Mouse (Mus musculus) kidney, embryonic 14.5 days (tissue): Measurements from ENCODE around the gene Prpf8. TPM values are rescaled to one million over a fixed set of nuclear protein-coding genes. Genes with fewer than 3 reads are reported as not detected.
"Not testable (repeated sequence)": the region's sequence is repeated elsewhere in the genome, so short reads cannot be mapped to it uniquely, and the experiment has no call there.

ENCODE experiments used
- ATAC-seq: fragments of 200-750 bp; cut with Nextera tagmentation; 2 replicates; pipeline ENCODE4 v1.8.0; 2017; ENCODE audit warnings: moderate number of reproducible peaks, mild to moderate bottlenecking, moderate TSS enrichment, moderate library complexity; ENCODE audit not compliant: low FRiP score, low TSS enrichment
- H3K27ac ChIP-seq: fragments of 300-500 bp; sonication (generic); 2 replicates; pipeline ENCODE4 v1.5.1; 2014; ENCODE audit warnings: low read depth, mild to moderate bottlenecking, low read length, moderate library complexity, mixed read lengths
- H3K27me3 ChIP-seq: fragments of 300-500 bp; sonication (generic); 2 replicates; pipeline ENCODE4 v1.6.1; 2014; ENCODE audit warnings: mild to moderate bottlenecking, low read length; ENCODE audit not compliant: control insufficient read depth, insufficient read depth
- H3K36me3 ChIP-seq: fragments of 300-500 bp; sonication (generic); 2 replicates; pipeline ENCODE4 v1.6.1; 2014; ENCODE audit warnings: low read length, mixed read lengths; ENCODE audit not compliant: control insufficient read depth, insufficient read depth
- H3K4me1 ChIP-seq: fragments of 300-500 bp; sonication (generic); 2 replicates; pipeline ENCODE4 v1.6.1; 2014; ENCODE audit warnings: low read length, mixed read lengths; ENCODE audit not compliant: control insufficient read depth, insufficient read depth
- H3K4me2 ChIP-seq: fragments of 300-500 bp; sonication (generic); replicated peaks from 2 replicates; pipeline ENCODE4 v1.6.1; 2014; ENCODE audit warnings: low read depth, mild to moderate bottlenecking, low read length
- H3K4me3 ChIP-seq: fragments of 300-500 bp; sonication (generic); 2 replicates; pipeline ENCODE4 v1.5.1; 2014; ENCODE audit warnings: mild to moderate bottlenecking, low read length
- H3K9ac ChIP-seq: fragments of 300-500 bp; sonication (generic); 2 replicates; pipeline ENCODE4 v1.6.1; 2014; ENCODE audit warnings: low read depth, mild to moderate bottlenecking, low read length, moderate library complexity
- H3K9me3 ChIP-seq: fragments of 300-500 bp; sonication (generic); 2 replicates; pipeline ENCODE4 v1.6.1; 2016; ENCODE audit warnings: low read length; ENCODE audit not compliant: control insufficient read depth
- WGBS: fragments of 180-500 bp; shearing (Covaris S2); extraction: QIAGEN DNeasy Blood & Tissue Kit; methylation state at CpG from one replicate; pipeline ENCODE4 v1.1.7; 2014; 5-methylcytosine and 5-hydroxymethylcytosine counted together
- polyA plus RNA-seq: library from polyadenylated mRNA; unstranded; fragments of >200 nt; fragmentation: Nextera tagmentation; extraction: Ambion mirVana; gene quantifications from 2 replicates; pipeline ENCODE4 v1.2.1, GENCODE M21; 2014

The Prpf8 gene
- polyA plus RNA-seq, 1 experiment from 2014 or later: 103 TPM

GRCm38 (mm10) chr11:75449695-75450094 is 36.9 kb upstream of the Prpf8 start:
- no peak overlapping the region for H3K4me2 ChIP-seq
- no peak overlapping the region for H3K9ac ChIP-seq
- H3K27me3 ChIP-seq: no peaks in the 10 kb centered on the region
- peaks cover 26% of the 10 kb centered on the region for H3K36me3 ChIP-seq
- 84% methylated on average over 7 of the region's 7 CpGs for WGBS
- H3K4me3 ChIP-seq: no peak overlapping the region
- no peak overlapping the region for H3K27ac ChIP-seq
- peaks cover 9% of the 10 kb centered on the region; the same call in 1 of the 2 replicates for H3K4me1 ChIP-seq
- no peak for ATAC-seq
- H3K9me3 ChIP-seq: no peaks in the 10 kb centered on the region

GRCm38 (mm10) chr11:75450304-75450908 is 36.2 kb upstream of the Prpf8 start:
- Histone ChIP-seq H3K4me2 (no peak overlapping the region), H3K27me3 (no peaks in the 10 kb centered on the region), H3K4me1 (peaks cover 12% of the 10 kb centered on the region; the same call in 1 of the 2 replicates), H3K27ac (no peak overlapping the region), H3K9ac (no peak overlapping the region), H3K9me3 (no peaks in the 10 kb centered on the region), H3K36me3 (peaks cover 26% of the 10 kb centered on the region), H3K4me3 (no peak overlapping the region)
- no peak for ATAC-seq
- WGBS: 88% methylated on average over 8 of the region's 8 CpGs

- WGBS: 85% methylated on average over 15 of the region's 15 CpGs
- Histone ChIP-seq H3K9me3 (no peaks in the 10 kb centered on the region), H3K4me2 (no peak overlapping the region), H3K4me1 (peaks cover 12% of the 10 kb centered on the region; the same call in 1 of the 2 replicates), H3K27me3 (no peaks in the 10 kb centered on the region), H3K4me3 (no peak overlapping the region), H3K27ac (no peak overlapping the region), H3K9ac (peak overlapping the region; percentile 18; the same call in 1 of the 2 replicates), H3K36me3 (peaks cover 24% of the 10 kb centered on the region)
- ATAC-seq: no peak
Measured at GRCm38 (mm10) chr11:75450936-75451335, 35.7 kb upstream of the Prpf8 start.

- WGBS: 93% methylated on average over 8 of the region's 8 CpGs
- no peaks in the 10 kb centered on the region for H3K9me3 ChIP-seq
- H3K27me3 ChIP-seq: no peaks in the 10 kb centered on the region
- peaks cover 20% of the 10 kb centered on the region; the same call in 1 of the 2 replicates for H3K36me3 ChIP-seq
- no peak overlapping the region for H3K9ac ChIP-seq
- ATAC-seq: no peak
- no peak overlapping the region for H3K27ac ChIP-seq
- no peak overlapping the region for H3K4me3 ChIP-seq
- H3K4me2 ChIP-seq: no peak overlapping the region
- H3K4me1 ChIP-seq: peaks cover 12% of the 10 kb centered on the region; the same call in 1 of the 2 replicates
Measured at GRCm38 (mm10) chr11:75452081-75452480, 34.5 kb upstream of the Prpf8 start.

GRCm38 (mm10) chr11:75452812-75453557 is 33.6 kb upstream of the Prpf8 start:
- no peak overlapping the region for H3K9ac ChIP-seq
- peaks cover 16% of the 10 kb centered on the region; the same call in 1 of the 2 replicates for H3K36me3 ChIP-seq
- H3K4me1 ChIP-seq: peaks cover 12% of the 10 kb centered on the region; the same call in 1 of the 2 replicates
- no peak overlapping the region for H3K4me3 ChIP-seq
- ATAC-seq: no peak
- no peaks in the 10 kb centered on the region for H3K9me3 ChIP-seq
- no peak overlapping the region for H3K4me2 ChIP-seq
- no peak overlapping the region for H3K27ac ChIP-seq
- H3K27me3 ChIP-seq: no peaks in the 10 kb centered on the region
- 94% methylated on average over 31 of the region's 31 CpGs for whole genome bisulfite sequencing

- Histone ChIP-seq H3K4me3 (peak within 1 kb of the TSS; percentile 62), H3K9me3 (no peaks in the 10 kb centered on the region), H3K36me3 (peaks cover 3% of the 10 kb centered on the region; the same call in 1 of the 2 replicates), H3K4me1 (peaks cover 12% of the 10 kb centered on the region; the same call in 1 of the 2 replicates), H3K4me2 (peak within 1 kb of the TSS; percentile 95), H3K27me3 (no peaks in the 10 kb centered on the region), H3K9ac (peak within 1 kb of the TSS; percentile 59), H3K27ac (peak within 1 kb of the TSS; percentile 33; the same call in 1 of the 2 replicates)
- peak; percentile 93 for ATAC-seq
- WGBS: 2% methylated on average over 56 of the region's 56 CpGs
Measured at GRCm38 (mm10) chr11:75453991-75454930, 32.4 kb upstream of the Prpf8 start, which contains the start of gene Wdr81. TSS of gene Wdr81 (minus strand) at chr11:75454717.

GRCm38 (mm10) chr11:75455041-75455736 is 31.4 kb upstream of the Prpf8 start:
- H3K27me3 ChIP-seq: no peaks in the 10 kb centered on the region
- peaks cover 2% of the 10 kb centered on the region; the same call in 1 of the 2 replicates for H3K36me3 ChIP-seq
- WGBS: 70% methylated on average over 10 of the region's 10 CpGs
- no peaks in the 10 kb centered on the region for H3K9me3 ChIP-seq
- peaks cover 17% of the 10 kb centered on the region; the same call in 1 of the 2 replicates for H3K4me1 ChIP-seq
- H3K4me2 ChIP-seq: peak overlapping the region; percentile 95
- peak overlapping the region; percentile 33; the same call in 1 of the 2 replicates for H3K27ac ChIP-seq
- H3K4me3 ChIP-seq: peak overlapping the region; percentile 62
- ATAC-seq: no peak
- peak overlapping the region; percentile 59 for H3K9ac ChIP-seq

GRCm38 (mm10) chr11:75455971-75456370 is 30.6 kb upstream of the Prpf8 start:
- H3K4me3 ChIP-seq, H3K4me2 ChIP-seq, ATAC-seq, H3K27me3 ChIP-seq, H3K9me3 ChIP-seq, H3K27ac ChIP-seq, H3K36me3 ChIP-seq, H3K9ac ChIP-seq: not testable (repeated sequence)
- H3K4me1 ChIP-seq: peaks cover 17% of the 10 kb centered on the region; the same call in 1 of the 2 replicates
- 91% methylated on average over 2 of the region's 2 CpGs for WGBS
